Mouse (Mus musculus) c-Kit-negative CD71-positive TER-119-positive erythroid progenitor cells, embryonic 14.5 days (primary cell): Measurements from ENCODE around the gene Vmn1r194.
"Not testable (repeated sequence)": the region's sequence is repeated elsewhere in the genome, so short reads cannot be mapped to it uniquely, and the experiment has no call there.

Source experiments
- DNase-seq: peaks from one replicate; pipeline ENCODE4 v3.0.0-alpha.2; 2013; ENCODE audit warnings: low read depth, low spot score

Gene Vmn1r194

GRCm38 (mm10) chr13:22243915-22244314 lies at the start of gene Vmn1r194:
Vmn1r194 (plus strand) TSS chr13:22244215.
- no peak for DNase-seq

DNA sequence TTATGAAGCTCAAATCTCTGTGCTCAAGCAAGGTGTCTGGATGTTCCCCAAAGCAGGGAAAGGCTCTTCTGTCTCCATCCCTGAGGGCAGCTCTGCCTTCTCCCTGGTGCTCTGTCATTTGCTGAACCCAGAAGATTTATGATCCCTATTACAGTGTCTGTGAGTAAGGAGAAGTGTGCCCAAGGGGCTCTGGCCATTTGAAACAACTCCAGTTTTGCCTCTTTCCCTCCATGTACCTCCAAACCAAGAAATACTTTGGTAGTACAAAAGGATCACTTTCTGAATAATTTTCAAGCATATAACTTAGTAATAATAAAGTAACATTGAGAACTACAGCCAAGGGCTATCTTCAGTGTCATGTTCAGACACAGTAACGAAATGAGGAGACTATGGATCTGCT lies 21.0 kb upstream of the Vmn1r194 start, which contains the start of gene Vmn1r193:
Gene Vmn1r193 (minus strand): TSS at position 101 of the 400 bp plus-strand sequence.
- DNase-seq: not testable (repeated sequence)

DNA sequence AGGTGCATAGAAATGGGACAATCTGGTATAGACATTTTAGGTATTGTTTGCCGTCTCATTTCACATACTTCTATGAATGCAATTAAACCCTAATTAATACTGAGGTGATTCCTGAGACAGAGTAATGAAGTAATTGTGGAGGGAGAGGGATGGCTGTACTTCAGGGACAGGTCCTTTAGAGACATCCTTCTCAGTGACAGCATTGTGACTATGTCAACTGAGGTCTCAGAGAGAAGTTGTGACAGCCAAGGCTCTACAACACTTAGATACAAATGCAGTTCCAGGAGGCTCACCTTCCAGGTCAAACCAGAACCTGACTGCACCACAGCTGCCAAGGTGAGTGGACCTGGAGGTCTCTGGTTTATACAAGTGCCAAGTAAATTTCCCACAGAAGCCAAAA lies 26.2 kb downstream of the Vmn1r194 start, which contains the start of gene Vmn1r195:
Gene Vmn1r195 (plus strand): TSS at position 301 of the 400 bp plus-strand sequence.
- DNase-seq: not testable (repeated sequence)

DNA sequence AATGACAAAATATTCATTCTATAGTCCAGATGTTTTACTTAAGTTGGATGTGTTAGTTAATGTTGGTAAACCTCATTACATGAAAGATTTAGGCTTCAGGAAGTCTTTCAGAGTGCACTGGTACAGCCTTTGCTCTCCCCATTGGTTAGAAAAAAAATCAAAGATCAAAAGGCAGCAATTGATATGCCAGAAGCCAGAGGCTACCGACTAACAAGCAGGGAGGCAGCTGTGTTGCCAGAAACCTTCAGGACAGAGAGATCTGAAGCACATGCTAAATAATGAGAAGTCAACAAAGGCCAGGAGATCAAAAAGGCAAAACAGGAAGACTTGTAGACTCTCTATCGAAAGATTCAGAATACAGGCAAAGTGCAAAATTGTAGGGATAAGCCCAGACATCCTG lies 27.7 kb downstream of the Vmn1r194 start:
- DNase-seq: no peak

DNA sequence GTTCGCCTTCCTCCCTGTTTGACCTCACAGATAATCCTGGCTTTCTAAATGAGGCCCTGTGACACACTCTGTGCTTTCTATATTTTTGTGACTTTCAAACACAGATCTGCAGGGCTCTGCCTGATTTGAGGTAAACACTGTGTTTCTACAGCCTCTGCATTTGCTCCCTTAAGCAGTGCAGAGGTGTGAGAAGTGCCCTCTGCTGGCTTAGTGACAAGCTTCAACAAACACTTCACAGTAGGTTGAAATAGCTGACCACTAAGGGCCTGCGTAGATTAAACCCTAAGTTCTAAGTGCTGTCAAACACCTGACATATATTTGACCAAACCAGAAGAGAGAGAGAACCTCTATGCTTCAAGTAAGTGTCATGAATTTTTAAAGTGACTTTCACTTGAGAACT lies 40.6 kb downstream of the Vmn1r194 start:
- DNase-seq: no peak

GRCm38 (mm10) chr13:22289620-22290019 lies 45.6 kb downstream of the Vmn1r194 start, which contains the start of gene Vmn1r196:
Vmn1r196 (plus strand) TSS chr13:22289920.
- no peak for DNase-seq
